Mouse (Mus musculus) heart, postnatal 4 days (tissue): Measurements from ENCODE around the gene Mical3. TPM values are rescaled to one million over a fixed set of nuclear protein-coding genes. Genes with fewer than 3 reads are reported as not detected.

Experiments used
- DNase-seq: peaks from one replicate; pipeline ENCODE4 v3.0.0; 2021
- total RNA-seq, 2 experiments: library from RNA; stranded (reverse); gene quantifications; 2 replicates each; pipeline ENCODE4 v1.2.3; 2021

The Mical3 gene
- total RNA-seq, 2 experiments from 2014 or later: 201 to 216 TPM

GRCm38 (mm10) chr6:121145010-121145604, 14.3 kb upstream of the Mical3 start:
- no peak for DNase-seq

- DNase-seq: peak; percentile 77
Measured at GRCm38 (mm10) chr6:121144066-121144465, 13.3 kb upstream of the Mical3 start.

GRCm38 (mm10) chr6:121143439-121143838, 12.6 kb upstream of the Mical3 start:
- DNase-seq: no peak

GRCm38 (mm10) chr6:121142298-121142697, 11.5 kb upstream of the Mical3 start:
- DNase-seq: no peak

- DNase-seq: no peak
Measured at GRCm38 (mm10) chr6:121139271-121139670, 8.5 kb upstream of the Mical3 start.

- no peak for DNase-seq
Measured at GRCm38 (mm10) chr6:121138338-121139040, 7.7 kb upstream of the Mical3 start.

- no peak for DNase-seq
Measured at GRCm38 (mm10) chr6:121137222-121137621, 6.4 kb upstream of the Mical3 start.

- DNase-seq: no peak
Measured at GRCm38 (mm10) chr6:121134884-121135283, 4.1 kb upstream of the Mical3 start.

- no peak for DNase-seq
Measured at GRCm38 (mm10) chr6:121134249-121134648, 3.5 kb upstream of the Mical3 start.

GRCm38 (mm10) chr6:121130039-121130705, 627 bp downstream of the Mical3 start:
- peak; percentile 91 for DNase-seq

GRCm38 (mm10) chr6:121129506-121129905, 1.3 kb downstream of the Mical3 start:
- DNase-seq: no peak

GRCm38 (mm10) chr6:121128736-121129135, 2.1 kb downstream of the Mical3 start:
- no peak for DNase-seq

GRCm38 (mm10) chr6:121127726-121128125, 3.1 kb downstream of the Mical3 start:
- DNase-seq: no peak

- DNase-seq: no peak
Measured at GRCm38 (mm10) chr6:121126202-121126601, 4.6 kb downstream of the Mical3 start.

- no peak for DNase-seq
Measured at GRCm38 (mm10) chr6:121122739-121123241, 8.0 kb downstream of the Mical3 start.

GRCm38 (mm10) chr6:121120776-121121175, 10.0 kb downstream of the Mical3 start:
- no peak for DNase-seq

GRCm38 (mm10) chr6:121117971-121118755, 12.6 kb downstream of the Mical3 start:
- DNase-seq: no peak

- no peak for DNase-seq
Measured at GRCm38 (mm10) chr6:121117142-121117541, 13.7 kb downstream of the Mical3 start.

GRCm38 (mm10) chr6:121116434-121116833, 14.4 kb downstream of the Mical3 start:
- DNase-seq: no peak

GRCm38 (mm10) chr6:121111448-121112055, 19.2 kb downstream of the Mical3 start:
- peak; percentile 55 for DNase-seq

GRCm38 (mm10) chr6:121109998-121110603, 20.7 kb downstream of the Mical3 start:
- DNase-seq: peak; percentile 88
